Mouse (Mus musculus): ENCODE measurements around the gene Bmp7.

DNA sequence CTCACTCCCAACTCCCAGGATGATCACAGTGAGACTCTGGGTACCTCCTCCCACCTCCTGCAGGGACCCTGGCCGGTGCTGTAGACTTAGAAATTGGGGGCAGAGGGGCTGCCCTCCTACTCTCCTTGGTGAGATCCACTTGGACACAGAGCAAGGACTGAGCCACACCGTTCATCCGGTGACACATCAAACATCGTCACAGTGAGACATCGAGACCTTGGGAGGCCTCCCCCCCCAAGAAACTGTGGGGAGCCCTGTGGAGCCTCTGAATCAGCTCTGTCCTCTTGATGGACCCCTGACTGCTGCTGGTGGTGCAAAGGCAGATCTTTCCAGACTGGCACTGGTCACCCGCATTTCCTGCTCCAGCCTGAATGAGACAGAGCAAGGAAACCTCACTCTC, 35.5 kb downstream of the Bmp7 start:
- TF ChIP-seq CTCF (IDR thresholded peaks at IDR 0.05; ENCODE audit: low read depth, low read length), result no peak
- TF ChIP-seq GATA1 (IDR thresholded peaks at IDR 0.05; ENCODE audit: borderline replicate concordance, low read length), result no peak

All from G1E (cell line).